In genomic region chr1:43412825-43413224, GRCm38 (mm10) we compare ENCODE assay signal across 16 mouse cellular contexts. TPM values are rescaled to one million over a fixed set of nuclear protein-coding genes. Genes with fewer than 3 reads are reported as not detected.
DNase-seq lines count a peak whose midpoint lies in the region; ATAC-seq and TF ChIP-seq lines count a peak whose summit lies in the region.
"Had no signal": no experiment of that assay in that cellular context is flagged by ENCODE, and none has a peak within 500 bp of the region (broad histone marks: within the 10 kb centered on the region; RNA-seq: fewer than 3 reads in every experiment).

No protein-coding gene starts in this region.

- peak; percentile 52 for TF ChIP-seq EP300 in CH12.LX (IDR thresholded peaks at IDR 0.05; ENCODE audit: low read length)
- TF ChIP-seq EP300 in liver, postnatal 0 days (IDR thresholded peaks at IDR 0.05; ENCODE audit: low read depth): peak; percentile 51

- in situ Hi-C loops in CH12.LX (cut with MboI; ENCODE audit: low pct_ligation_motif_present, low pct_unique_long_range_greater_than_20kb, low sequenced_read_pairs): no loop called here

- intact Hi-C loops in heart, postnatal 14 days (cut with DNase I): no loop called here

- 61% methylated on average over 3 of the region's 3 CpGs for WGBS in heart, embryonic 11.5 days (ENCODE audit: insufficient replicate concordance)
- 45% methylated on average over 3 of the region's 3 CpGs for WGBS in liver, postnatal 0 days (ENCODE audit: insufficient replicate concordance)
- WGBS in neural tube, embryonic 15.5 days: 80% methylated on average over 3 of the region's 3 CpGs

- no peak for TF ChIP-seq RAD21 in CH12.LX (IDR thresholded peaks at IDR 0.05; ENCODE audit: low read depth, low read length)

- dilution Hi-C loops in CH12.LX (cut with MboI; ENCODE audit: extremely low pct_ligation_motif_present, extremely low pct_unique_long_range_greater_than_20kb, low sequenced_read_pairs): no loop called here

- no peak for DNase-seq in heart, postnatal 14 days
- DNase-seq in CH12.LX (ENCODE audit: extremely low read depth): peak; percentile 64
- peak; percentile 24 for DNase-seq in induced T-regulatory cell, adult 2 months (ENCODE audit: low read depth)
- DNase-seq in liver, postnatal 0 days: no peak
- no peak for DNase-seq in lung, postnatal 14 days
- no peak for DNase-seq in kidney, adult 11 months
- DNase-seq: adrenal gland, postnatal 25 days; cerebellum, postnatal 14 days; gastrocnemius, postnatal 10 days; kidney, adult 9 months had no signal

- no peak overlapping the region for H3K4me2 ChIP-seq in heart, embryonic 11.5 days
- H3K4me2 ChIP-seq in CH12.LX (ENCODE audit: insufficient read depth, low read depth, poor library complexity, severe bottlenecking): no peak overlapping the region
- H3K4me2 ChIP-seq in liver, postnatal 0 days (ENCODE audit: low read depth, low read length): no peak overlapping the region
- H3K4me2 ChIP-seq in neural tube, embryonic 15.5 days: no peak overlapping the region
- H3K4me2 ChIP-seq: hindbrain, embryonic 15.5 days; lung, embryonic 14.5 days; stomach, embryonic 15.5 days had no signal

- H3K36me3 ChIP-seq in heart, embryonic 11.5 days (ENCODE audit: control insufficient read depth, insufficient read depth, low read length): no peaks in the 10 kb centered on the region
- no peaks in the 10 kb centered on the region for H3K36me3 ChIP-seq in CH12.LX (replicated peaks in 1 of 2; ENCODE audit: control insufficient read depth in 1 of 2, insufficient read depth in 1 of 2, low read length in 1 of 2)
- H3K36me3 ChIP-seq in liver, postnatal 0 days (replicated peaks; ENCODE audit: insufficient read depth, low read length): no peaks in the 10 kb centered on the region
- H3K36me3 ChIP-seq in neural tube, embryonic 15.5 days: no peaks in the 10 kb centered on the region
- H3K36me3 ChIP-seq: hindbrain, embryonic 15.5 days; limb, embryonic 10.5 days; stomach, embryonic 15.5 days had no signal

- H3K27ac ChIP-seq in heart, embryonic 11.5 days (ENCODE audit: low read depth, low read length): peak overlapping the region; percentile 57; the same call in 1 of the 2 replicates
- no peak overlapping the region for H3K27ac ChIP-seq in CH12.LX (ENCODE audit: insufficient read depth, low read depth)
- 0 out of 2 replicates have a peak overlapping the region, but pooled peaks have one; percentile 19 for H3K27ac ChIP-seq in liver, postnatal 0 days (ENCODE audit: low read depth)
- no peak overlapping the region for H3K27ac ChIP-seq in neural tube, embryonic 15.5 days (replicated peaks)
- H3K27ac ChIP-seq: hindbrain, embryonic 15.5 days; limb, embryonic 10.5 days; stomach, embryonic 15.5 days had no signal

- H3K4me1 ChIP-seq in heart, embryonic 11.5 days (ENCODE audit: control insufficient read depth, insufficient read depth, low read length): peaks cover 13% of the 10 kb centered on the region; the same call in 1 of the 2 replicates
- H3K4me1 ChIP-seq in CH12.LX (ENCODE audit: control insufficient read depth in 1 of 2, insufficient read depth in 2 of 2): peaks cover 0 to 13% of the 10 kb centered on the region in 2 experiments; a peak in 1 of 4 replicates
- H3K4me1 ChIP-seq in liver, postnatal 0 days (ENCODE audit: insufficient read depth): peaks cover 19% of the 10 kb centered on the region
- no peaks in the 10 kb centered on the region for H3K4me1 ChIP-seq in neural tube, embryonic 15.5 days
- H3K4me1 ChIP-seq: hindbrain, embryonic 15.5 days; limb, embryonic 10.5 days; stomach, embryonic 15.5 days had no signal

- no peaks in the 10 kb centered on the region for H3K27me3 ChIP-seq in heart, embryonic 11.5 days (ENCODE audit: control insufficient read depth, insufficient read depth, low read length)
- no peaks in the 10 kb centered on the region for H3K27me3 ChIP-seq in CH12.LX (replicated peaks)
- no peaks in the 10 kb centered on the region for H3K27me3 ChIP-seq in liver, postnatal 0 days (ENCODE audit: insufficient read depth, low read length)
- no peaks in the 10 kb centered on the region for H3K27me3 ChIP-seq in neural tube, embryonic 15.5 days (replicated peaks)
- H3K27me3 ChIP-seq: hindbrain, embryonic 15.5 days; stomach, embryonic 15.5 days had no signal

- no peak for TF ChIP-seq CTCF in CH12.LX (conservative IDR thresholded peaks at IDR 0.05 in 1 of 2, IDR thresholded peaks at IDR 0.05 in 1 of 2; ENCODE audit: low read depth in 2 of 2, low read length in 2 of 2)
- TF ChIP-seq CTCF in liver, postnatal 0 days (IDR thresholded peaks at IDR 0.05; ENCODE audit: low read depth): no peak

- 0 out of 2 replicates have a peak, but pooled peaks have one; percentile 31 for ATAC-seq in heart, embryonic 11.5 days (replicated peaks; ENCODE audit: insufficient number of reproducible peaks, low FRiP score, low TSS enrichment)
- peak; percentile 31 for ATAC-seq in liver, postnatal 0 days
- no peak for ATAC-seq in neural tube, embryonic 15.5 days (ENCODE audit: low FRiP score)

- no peaks in the 10 kb centered on the region for H3K79me2 ChIP-seq in CH12.LX (replicated peaks; ENCODE audit: control insufficient read depth, extremely low read depth, insufficient read depth, poor library complexity, severe bottlenecking)

- no peak overlapping the region for H3K9ac ChIP-seq in heart, embryonic 11.5 days (ENCODE audit: low read depth, low read length)
- H3K9ac ChIP-seq in CH12.LX (ENCODE audit: insufficient read depth, low read depth): no peak overlapping the region
- no peak overlapping the region for H3K9ac ChIP-seq in liver, postnatal 0 days (replicated peaks)
- H3K9ac ChIP-seq in neural tube, embryonic 15.5 days (replicated peaks): no peak overlapping the region
- H3K9ac ChIP-seq: hindbrain, embryonic 15.5 days; lung, embryonic 14.5 days; stomach, embryonic 15.5 days had no signal

- TF ChIP-seq POLR2A in CH12.LX (IDR thresholded peaks at IDR 0.05; ENCODE audit: low read depth, low read length): no peak

- H3K9me3 ChIP-seq in heart, embryonic 11.5 days (replicated peaks; ENCODE audit: control insufficient read depth, low read length): no peaks in the 10 kb centered on the region
- H3K9me3 ChIP-seq in CH12.LX (replicated peaks; ENCODE audit: low read length): no peaks in the 10 kb centered on the region
- no peaks in the 10 kb centered on the region for H3K9me3 ChIP-seq in liver, postnatal 0 days (ENCODE audit: low read length)
- H3K9me3 ChIP-seq in neural tube, embryonic 15.5 days (replicated peaks): no peaks in the 10 kb centered on the region
- H3K9me3 ChIP-seq: hindbrain, embryonic 15.5 days; limb, embryonic 10.5 days; stomach, embryonic 15.5 days had no signal

- no peak overlapping the region for H3K4me3 ChIP-seq in heart, embryonic 11.5 days (ENCODE audit: low read depth, low read length)
- no peak overlapping the region for H3K4me3 ChIP-seq in CH12.LX (replicated peaks in 1 of 3; ENCODE audit: low read depth in 2 of 3, low read length in 2 of 3, poor library complexity in 1 of 3)
- no peak overlapping the region for H3K4me3 ChIP-seq in liver, postnatal 0 days (ENCODE audit: low read depth, low read length)
- no peak overlapping the region for H3K4me3 ChIP-seq in neural tube, embryonic 15.5 days (replicated peaks)
- H3K4me3 ChIP-seq: hindbrain, embryonic 15.5 days; limb, embryonic 10.5 days; stomach, embryonic 15.5 days had no signal

TF ChIP-seq in CH12.LX, 34 proteins besides CTCF, POLR2A, EP300 and RAD21:
- TF ChIP-seq MXI1 (IDR thresholded peaks at IDR 0.05; ENCODE audit: low read depth, low read length): no peak
- no peak for TF ChIP-seq ZC3H11A (IDR thresholded peaks at IDR 0.05; ENCODE audit: low read depth, low read length)
- no peak for TF ChIP-seq MAX (IDR thresholded peaks at IDR 0.05; ENCODE audit: low read length)
- 0 out of 2 replicates have a peak, but pooled peaks have one; percentile 14 for TF ChIP-seq MYC (IDR thresholded peaks at IDR 0.05; ENCODE audit: low read depth, low read length)
- TF ChIP-seq ZKSCAN1 (IDR thresholded peaks at IDR 0.05; ENCODE audit: borderline replicate concordance, low read depth, low read length): no peak
- 0 out of 2 replicates have a peak, but pooled peaks have one; percentile 34 for TF ChIP-seq ETS1 (conservative IDR thresholded peaks at IDR 0.05; ENCODE audit: low read depth, low read length)
- TF ChIP-seq BHLHE40 (IDR thresholded peaks at IDR 0.05; ENCODE audit: low read depth, low read length): peak; percentile 97
- no peak for TF ChIP-seq UBTF (IDR thresholded peaks at IDR 0.05; ENCODE audit: low read depth, low read length)
- TF ChIP-seq MEF2A (IDR thresholded peaks at IDR 0.05; ENCODE audit: borderline replicate concordance, low read depth, low read length): no peak
- TF ChIP-seq ZMIZ1 (IDR thresholded peaks at IDR 0.05; ENCODE audit: low read depth, low read length): no peak
- no peak for TF ChIP-seq JUND (conservative IDR thresholded peaks at IDR 0.05; ENCODE audit: low read depth, low read length)
- no peak for TF ChIP-seq MAZ (IDR thresholded peaks at IDR 0.05; ENCODE audit: low read depth, low read length)
- no peak for TF ChIP-seq E2F4 (IDR thresholded peaks at IDR 0.05; ENCODE audit: insufficient replicate concordance, low read depth, low read length)
TF ChIP-seq in CH12.LX: peak in this region for 3.

RNA-seq across cellular contexts. Expression of gene Nck2, which starts 31.6 kb away (rescaled TPM):
- 24.6 and 26.7 TPM in 2 replicates for polyA plus RNA-seq in heart, embryonic 11.5 days (2014; fragmentation: Nextera tagmentation; extraction: Ambion mirVana)
- total RNA-seq in heart, postnatal 14 days (2021): 10 to 100 TPM; 21.0 to 22.4 TPM
- total RNA-seq in CH12.LX (2012; rRNA removed): 6.4 and 7.6 TPM in 2 replicates
- total RNA-seq in CH12.LX (2014; rRNA removed): 4.4 and 5.2 TPM in 2 replicates
- 4.6 and 6.8 TPM in 2 replicates for polyA plus RNA-seq in CH12.LX (2012; ENCODE audit: insufficient read length, low read depth)
- 5.4 and 6.0 TPM in 2 replicates for polyA plus RNA-seq in liver, postnatal 0 days (2015; fragmentation: Nextera tagmentation; extraction: Ambion mirVana)
- 31.0 and 36.6 TPM in 2 replicates for polyA plus RNA-seq in neural tube, embryonic 15.5 days (2015; fragmentation: Nextera tagmentation; extraction: Ambion mirVana)

Comparison
In these comparisons a context has a peak if more than half of its experiments do, and no peak if none do; other contexts are left out.
1. H3K27ac ChIP-seq: peak in heart, embryonic 11.5 days (single experiment) and liver, postnatal 0 days (single experiment); none in CH12.LX (single experiment) and neural tube, embryonic 15.5 days (single experiment).
2. DNase-seq: peak in CH12.LX (single experiment) and induced T-regulatory cell, adult 2 months (single experiment); none in heart, postnatal 14 days (0 of 2), liver, postnatal 0 days (single experiment), lung, postnatal 14 days (single experiment) and kidney, adult 11 months (single experiment).